Mouse (Mus musculus): Measurements from ENCODE around the gene Stox2.

Stox2 gene

DNA sequence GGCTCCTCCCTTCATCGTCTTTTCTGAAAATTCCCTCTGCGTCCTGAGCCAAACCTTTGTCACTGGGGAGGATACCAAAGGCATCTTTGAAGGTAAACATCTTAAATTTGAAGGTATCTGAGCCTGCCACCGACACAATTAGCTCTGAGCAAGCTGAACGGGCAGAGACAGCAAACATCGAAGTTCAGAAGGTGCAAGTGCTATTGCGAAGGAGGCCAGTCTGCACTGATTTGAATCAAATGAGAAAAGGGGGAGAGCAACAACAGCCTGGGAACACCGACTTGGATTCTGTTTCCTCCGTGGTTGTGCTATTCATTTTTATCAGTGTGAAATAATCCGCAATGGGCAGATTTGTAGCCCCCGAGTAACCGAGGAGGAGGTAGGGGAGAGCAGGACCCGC, 202.5 kb downstream of the Stox2 start:
- in situ Hi-C loops (cut with MboI, MseI): no loop called here

DNA sequence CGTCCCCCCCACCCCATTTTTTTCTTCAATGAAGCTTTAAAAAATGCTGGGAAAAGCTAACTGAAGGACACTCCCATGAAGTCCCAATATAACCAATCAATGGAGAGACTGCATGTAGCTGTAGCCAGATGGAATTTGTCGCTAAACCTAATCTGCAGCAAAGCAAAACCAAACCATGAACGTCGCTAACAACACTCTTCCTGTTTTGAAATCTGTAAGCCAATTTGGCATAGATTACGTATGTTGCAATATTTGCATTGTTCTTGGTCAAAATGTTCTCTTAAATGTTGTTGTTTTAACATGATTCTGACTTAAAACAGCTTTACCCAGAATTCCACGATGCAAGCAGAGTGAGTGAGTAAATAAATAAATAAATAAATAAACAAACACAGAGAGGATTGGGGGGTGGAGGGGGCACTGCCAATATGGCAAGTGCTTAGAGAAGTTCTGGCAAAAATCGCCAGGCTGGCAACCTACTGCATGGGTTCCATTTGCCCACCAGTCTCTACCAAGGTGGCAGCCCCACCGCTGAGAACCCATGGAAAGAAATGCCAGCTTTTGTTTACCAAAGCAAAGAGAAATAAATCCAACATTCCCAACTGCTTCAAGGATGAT, 203.0 kb downstream of the Stox2 start:
- in situ Hi-C loops (cut with MboI, MseI): no loop called here

DNA sequence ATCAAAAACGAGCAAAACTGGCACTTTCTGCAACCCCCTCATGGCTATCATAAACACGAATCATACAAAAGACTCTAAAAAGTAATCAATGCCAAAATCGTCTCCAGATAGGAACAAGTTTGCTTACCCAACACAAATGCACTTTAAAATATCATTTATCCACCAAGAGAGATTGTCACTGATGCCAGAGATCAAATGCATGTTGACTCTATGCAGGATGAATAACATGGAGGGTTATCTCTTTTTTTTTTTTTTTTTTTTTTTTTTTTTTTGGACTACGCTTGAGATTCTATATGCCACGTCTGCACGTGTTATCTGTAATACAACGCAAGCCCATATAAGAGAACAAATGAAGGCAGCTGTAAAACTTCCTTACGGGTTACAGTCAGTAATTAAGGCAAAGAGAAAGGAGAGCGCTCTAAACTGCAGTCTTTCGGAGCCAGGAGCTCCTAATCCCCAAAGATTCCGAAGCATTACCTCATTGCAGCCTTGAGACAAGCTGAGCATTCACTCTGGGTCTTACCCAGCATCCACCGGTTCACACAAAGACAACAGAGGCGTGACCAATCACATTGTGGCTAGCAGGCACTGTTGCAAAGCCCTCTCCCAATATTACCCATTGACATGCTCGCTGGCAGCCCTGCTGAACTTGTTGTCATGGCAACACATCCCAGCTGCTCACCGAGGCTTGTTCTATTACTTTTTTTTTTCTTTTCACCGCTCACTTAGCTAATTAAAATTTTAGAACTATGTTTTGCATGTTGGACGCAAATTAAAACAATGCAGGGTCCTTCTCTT, 203.8 kb downstream of the Stox2 start:
- in situ Hi-C loops (cut with MboI, MseI): no loop called here

DNA sequence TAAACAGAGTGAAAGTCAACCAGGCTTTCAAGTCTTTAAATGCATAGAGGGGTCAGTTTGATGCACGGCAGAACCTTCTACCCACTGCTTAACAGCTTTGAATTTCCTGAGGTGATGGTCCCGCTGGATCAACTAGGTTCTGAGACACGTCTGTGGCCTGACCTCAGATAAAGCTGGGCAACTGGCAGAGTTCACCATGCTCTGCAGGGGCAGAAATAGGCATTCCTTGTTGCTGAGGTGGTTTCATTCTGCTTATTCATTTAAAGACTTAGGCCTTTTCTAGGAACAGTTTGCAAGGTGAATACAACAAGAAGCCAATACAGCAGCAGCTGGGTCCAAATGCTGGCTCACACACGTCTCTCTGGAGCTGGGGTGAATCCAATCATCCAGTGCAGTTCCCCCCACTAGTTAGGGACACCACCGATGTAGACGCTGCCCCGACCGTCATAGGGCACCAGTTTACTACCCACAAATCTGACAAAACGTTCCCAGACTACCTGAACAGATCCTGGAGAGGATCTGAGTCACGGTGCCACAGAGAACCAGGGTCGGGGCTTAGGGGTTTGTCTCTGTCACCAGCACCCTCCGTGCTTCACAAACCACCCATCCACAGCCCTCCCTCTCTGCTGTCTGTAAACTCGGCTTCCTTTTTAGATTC, 204.6 kb downstream of the Stox2 start:
- in situ Hi-C loops (cut with MboI, MseI): no loop called here

DNA sequence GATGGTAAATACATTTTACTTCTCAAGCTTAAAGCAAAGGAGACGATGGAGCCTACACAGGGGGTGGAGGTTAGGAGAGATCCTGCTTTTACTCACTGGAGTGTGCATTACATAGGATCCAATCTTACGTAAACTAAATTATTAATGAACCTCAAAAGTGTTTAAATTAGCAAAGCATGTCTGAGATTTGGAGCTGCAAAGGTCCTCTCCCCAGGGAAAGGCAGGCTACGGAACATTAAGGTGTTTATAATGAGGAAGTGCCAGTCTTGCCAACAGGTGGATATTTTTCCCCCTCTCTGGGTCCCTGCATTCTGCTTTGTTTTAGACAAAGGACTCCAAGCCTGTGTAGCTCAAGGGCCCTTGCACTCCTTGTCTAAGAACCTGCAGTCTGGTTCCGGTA, 205.3 kb downstream of the Stox2 start:
- in situ Hi-C loops (cut with MboI, MseI): no loop called here

DNA sequence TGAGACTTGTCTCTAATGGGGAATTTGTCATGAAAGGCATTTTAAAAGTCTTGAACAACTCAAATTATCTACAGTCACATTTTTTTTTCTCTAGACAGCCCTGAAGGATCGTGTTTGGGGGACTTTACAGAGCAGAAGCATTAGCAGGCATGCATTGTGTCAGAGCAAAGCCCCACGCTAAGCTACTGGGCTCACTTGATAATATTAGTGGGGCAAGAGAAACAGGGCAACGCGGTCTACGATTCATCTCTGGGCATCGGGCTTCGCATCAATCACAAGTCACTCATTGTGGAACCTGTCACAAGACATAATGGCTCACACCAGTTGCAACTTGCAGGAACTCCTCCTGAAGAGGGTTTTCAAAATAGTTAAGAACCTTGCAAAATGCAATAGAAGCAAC, 205.9 kb downstream of the Stox2 start:
- in situ Hi-C loops (cut with MboI, MseI): no loop called here

DNA sequence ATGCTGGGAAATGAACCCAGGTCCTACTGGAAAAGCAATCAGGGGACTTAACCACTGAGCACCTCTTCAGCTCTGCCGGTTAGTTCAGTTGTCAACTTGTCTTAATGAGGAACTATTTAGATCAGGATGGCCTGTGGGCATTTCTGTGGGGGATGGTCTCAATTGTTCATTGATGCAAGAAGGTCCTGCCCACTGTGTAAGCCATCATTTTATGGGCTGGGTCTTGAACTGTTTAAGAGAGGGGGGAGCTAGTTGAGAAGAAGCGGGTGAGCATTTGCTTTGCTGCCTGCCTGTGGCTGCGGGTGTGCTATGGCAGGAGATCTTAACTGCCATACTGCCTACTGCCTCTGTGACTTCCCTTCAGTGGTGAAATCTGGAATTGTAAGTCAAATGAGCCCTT, 214.1 kb downstream of the Stox2 start:
- in situ Hi-C loops (cut with MboI, MseI): no loop called here

DNA sequence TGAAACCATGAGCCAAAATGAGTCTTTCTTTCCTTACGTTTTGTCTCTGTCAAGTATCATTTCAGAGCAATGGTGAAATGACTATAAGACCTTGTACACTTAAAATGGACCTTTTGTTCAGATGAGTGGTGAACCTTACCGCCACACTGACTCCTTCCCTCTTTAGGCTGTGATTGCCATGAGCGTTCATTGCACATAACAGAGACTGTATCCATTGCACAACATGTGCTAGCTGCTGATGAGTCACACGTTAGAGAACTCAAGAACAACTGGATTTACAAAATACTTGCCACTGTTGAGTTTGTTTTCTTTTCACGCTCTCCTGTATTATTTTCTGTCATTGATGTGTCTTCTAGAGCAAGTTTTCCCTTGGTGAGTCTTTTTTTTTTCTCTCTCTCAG, 216.1 kb downstream of the Stox2 start:
- in situ Hi-C loops (cut with MboI, MseI): no loop called here

DNA sequence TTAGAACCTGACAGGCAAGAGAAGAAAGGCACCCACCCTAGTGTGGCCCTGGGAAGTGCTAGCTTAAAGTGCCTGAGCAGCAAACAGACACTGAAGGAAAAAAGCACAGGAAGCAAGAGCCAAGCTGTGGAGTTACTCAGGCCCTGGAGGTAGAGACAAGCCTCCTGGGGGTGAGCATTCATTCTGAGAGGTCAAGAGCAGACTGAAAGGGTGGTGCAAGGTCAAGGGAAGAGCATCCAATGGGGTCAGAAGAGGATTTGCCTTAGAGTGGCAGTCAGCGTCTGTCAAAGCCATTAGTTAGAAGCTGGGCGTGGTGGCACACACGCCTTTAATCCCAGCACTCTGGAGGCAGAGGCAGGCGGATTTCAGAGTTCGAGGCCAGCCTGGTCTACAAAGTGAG, 224.3 kb downstream of the Stox2 start:
- in situ Hi-C loops (cut with MboI, MseI): no loop called here

DNA sequence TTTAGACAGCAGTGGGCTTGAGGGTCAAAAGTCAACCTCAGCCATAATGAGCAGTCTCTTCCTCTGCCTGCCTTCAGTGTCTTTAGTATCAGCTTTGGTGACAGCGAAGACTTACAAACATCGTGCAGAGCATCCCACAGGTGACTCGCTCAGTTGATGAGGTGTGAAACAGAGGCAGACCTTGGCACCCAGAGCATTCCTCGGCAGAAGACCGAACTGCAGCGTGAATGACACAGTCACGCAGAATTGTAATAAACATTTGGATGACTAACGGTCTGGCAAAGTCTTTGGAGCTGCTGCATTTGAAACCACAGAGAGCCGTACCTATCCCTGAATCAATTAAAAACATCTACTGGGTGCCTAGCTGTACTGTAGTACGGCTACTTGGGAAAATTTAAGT, 225.0 kb downstream of the Stox2 start:
- in situ Hi-C loops (cut with MboI, MseI): no loop called here

DNA sequence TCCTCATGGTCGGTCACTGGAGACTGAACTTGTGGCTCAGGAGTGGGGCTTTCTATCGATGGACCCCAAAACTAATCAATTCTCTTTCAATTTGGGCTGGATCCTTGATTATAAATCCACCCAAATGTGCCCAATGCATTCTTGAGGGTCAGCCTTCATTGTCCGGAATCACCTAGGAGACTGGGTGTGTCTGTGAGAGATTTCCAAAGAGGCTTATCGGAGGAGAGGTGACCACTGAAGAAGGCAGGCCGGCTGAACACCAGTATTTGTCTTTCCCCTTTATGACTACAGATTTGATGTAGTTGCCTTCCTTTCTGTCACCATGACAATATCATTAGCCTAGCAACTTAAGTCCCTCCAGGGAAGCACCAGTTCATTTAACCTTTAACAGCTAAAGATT, 225.8 kb downstream of the Stox2 start:
- in situ Hi-C loops (cut with MboI, MseI): no loop called here

DNA sequence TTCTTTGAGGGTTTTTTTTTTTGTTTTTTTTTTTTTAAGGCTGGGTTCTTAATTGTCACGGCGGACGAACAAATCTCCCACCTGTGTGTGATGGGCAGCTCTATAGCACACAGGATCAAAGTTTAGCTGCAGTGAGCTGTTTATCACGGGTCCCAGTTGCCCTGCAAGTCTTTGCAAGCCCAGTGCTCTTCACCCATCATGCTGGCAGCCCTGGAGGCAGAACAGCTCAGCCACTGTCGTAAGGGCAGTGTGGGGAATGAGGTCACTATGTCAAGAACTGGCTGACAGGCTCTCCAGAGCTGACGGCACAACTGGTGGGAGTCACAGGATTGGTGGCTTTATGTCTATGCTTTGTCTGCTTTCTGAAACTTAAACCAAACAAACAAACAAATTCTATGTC, 227.6 kb downstream of the Stox2 start:
- in situ Hi-C loops (cut with MboI, MseI): no loop called here

DNA sequence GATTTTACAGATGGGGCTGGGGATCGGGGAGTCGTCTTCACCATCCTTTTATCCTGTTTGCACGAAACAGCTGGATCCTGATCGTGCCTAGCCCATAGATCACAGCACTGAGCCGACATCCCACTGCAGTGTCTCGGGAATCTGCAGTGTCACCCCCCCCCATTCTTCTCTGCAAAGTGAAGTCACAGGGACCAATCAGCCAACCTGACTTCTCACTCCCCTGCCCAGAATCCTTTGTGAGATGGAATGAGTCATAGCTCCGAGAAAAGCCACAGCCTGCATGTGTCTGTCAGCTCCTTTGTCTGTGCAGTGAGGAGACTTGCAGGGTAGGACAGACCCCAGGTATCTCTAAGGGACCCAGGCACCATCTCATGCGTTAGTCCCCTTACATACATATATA, 228.1 kb downstream of the Stox2 start:
- in situ Hi-C loops (cut with MboI, MseI): no loop called here

DNA sequence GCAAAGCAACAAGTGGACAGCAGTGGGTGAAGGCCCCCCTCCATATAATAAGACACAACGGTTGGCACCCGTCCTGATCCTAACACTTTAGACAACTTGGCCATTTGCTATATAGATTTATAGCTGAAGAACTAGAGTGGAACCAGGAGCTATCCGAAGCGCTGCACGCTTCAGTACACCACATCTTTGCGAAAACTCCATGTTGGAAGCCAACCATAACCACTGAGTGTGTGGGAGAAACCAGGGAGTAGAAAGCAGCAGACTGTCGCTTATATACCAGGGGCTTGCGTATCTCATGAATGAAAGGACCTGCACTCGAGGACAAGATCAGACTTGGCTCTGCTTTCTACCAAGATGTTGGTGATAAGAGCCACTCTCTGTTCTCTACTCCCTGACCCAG, 234.0 kb downstream of the Stox2 start:
- in situ Hi-C loops (cut with MboI, MseI): no loop called here

DNA sequence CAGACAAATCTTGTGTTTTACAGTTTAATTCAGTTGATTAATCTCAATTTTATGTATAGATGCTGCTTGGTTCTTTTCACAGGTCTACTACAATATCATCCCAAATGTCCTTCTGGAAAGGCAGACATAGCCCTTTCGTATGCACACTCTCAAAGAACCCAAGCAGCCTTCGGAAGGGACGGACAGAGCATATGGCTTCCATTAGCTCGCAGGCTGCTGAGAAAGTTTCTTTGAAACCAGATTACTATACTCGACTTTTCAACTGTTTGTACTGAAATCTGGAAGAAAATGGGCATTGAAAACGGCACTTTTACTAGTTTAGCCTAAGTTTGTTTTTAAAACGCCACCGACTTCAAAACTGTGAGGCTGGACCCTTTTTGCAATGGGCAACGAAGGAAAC, 234.9 kb downstream of the Stox2 start:
- in situ Hi-C loops (cut with MboI, MseI): no loop called here

DNA sequence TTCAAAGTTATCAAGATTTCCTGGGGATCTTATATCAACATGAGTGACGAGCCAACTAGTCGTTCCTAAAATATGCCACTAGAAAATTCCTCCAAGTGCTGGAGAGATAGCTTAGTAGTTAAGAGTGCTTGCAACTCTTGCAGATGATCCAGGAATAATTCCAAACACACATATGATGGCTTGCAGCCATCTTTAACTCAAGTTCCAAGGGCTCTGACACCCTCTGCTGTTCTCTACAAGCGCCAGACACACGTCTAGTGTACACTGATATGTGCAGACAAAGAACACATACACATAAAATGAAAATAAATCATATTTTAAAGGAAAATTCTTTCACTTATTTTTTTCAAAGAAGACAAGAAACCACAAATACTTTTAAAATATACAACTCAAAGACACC, 237.9 kb downstream of the Stox2 start:
- in situ Hi-C loops (cut with MboI, MseI): no loop called here

DNA sequence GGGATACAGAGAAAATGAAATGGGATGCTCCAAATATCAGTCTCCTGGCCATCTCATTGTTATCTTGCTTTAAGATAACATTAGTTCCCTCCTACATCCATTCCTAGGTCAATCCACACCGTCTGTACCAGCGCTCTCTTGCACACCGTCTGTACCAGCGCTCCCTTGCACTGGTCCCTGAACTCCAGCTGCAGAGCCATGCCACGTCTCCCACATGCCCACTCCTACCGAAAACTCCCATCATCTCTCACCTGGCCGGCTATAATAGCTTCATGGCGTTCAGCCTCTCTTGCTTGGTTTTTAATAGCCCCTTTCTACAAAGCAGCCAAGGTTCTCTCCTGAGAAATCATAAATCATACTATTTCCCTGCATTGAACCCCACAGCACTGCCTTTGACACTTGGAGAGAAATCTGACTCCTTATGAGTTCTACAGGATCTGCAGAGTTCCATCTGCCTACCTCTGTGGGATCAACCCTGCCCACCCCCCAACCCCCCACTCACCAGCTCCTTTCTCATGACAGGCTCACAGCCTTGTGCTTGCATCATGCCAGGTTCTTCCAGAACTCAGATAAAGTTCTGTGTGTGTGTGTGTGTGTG, 239.4 kb downstream of the Stox2 start:
- in situ Hi-C loops (cut with MboI, MseI): no loop called here

DNA sequence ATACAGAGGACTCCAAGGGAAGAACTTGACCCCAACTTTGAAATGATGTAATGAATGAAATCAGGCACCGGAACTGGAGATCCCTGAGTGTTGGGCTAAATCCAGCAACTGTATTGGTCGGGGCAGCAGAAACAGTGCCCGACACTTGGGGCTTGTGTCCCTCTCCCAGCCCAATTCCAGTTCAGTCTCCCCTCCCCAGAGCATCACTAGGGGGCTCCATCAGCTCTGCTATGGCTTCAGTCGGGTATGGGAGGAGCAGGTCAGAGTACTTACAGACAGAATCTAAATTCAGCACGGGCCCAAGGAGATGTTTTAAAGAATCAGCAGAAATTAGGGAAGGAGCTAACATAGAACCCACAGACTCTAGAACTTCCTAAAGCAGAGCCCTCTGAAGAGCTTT, 240.7 kb downstream of the Stox2 start:
- in situ Hi-C loops (cut with MboI, MseI): no loop called here

DNA sequence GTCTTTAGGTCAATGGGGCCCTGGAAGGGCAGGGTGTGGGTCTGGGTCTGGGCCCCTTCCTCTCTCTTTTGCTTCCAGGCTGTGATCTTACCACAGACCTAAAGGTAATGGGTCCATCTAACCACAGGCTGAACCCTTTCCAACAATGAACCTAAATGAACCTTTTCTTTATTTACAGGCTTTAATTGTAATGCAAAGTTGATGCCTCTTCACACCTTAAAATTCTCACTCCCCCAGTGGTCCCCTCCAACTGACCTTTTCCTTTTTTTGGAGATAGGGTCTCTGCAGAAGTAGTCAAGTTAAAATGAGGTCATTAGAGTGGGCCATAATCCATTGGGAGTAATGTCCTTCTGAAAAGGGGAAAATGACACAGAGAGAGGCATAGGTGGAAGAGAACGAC, 249.8 kb downstream of the Stox2 start:
- in situ Hi-C loops (cut with MboI, MseI): no loop called here

DNA sequence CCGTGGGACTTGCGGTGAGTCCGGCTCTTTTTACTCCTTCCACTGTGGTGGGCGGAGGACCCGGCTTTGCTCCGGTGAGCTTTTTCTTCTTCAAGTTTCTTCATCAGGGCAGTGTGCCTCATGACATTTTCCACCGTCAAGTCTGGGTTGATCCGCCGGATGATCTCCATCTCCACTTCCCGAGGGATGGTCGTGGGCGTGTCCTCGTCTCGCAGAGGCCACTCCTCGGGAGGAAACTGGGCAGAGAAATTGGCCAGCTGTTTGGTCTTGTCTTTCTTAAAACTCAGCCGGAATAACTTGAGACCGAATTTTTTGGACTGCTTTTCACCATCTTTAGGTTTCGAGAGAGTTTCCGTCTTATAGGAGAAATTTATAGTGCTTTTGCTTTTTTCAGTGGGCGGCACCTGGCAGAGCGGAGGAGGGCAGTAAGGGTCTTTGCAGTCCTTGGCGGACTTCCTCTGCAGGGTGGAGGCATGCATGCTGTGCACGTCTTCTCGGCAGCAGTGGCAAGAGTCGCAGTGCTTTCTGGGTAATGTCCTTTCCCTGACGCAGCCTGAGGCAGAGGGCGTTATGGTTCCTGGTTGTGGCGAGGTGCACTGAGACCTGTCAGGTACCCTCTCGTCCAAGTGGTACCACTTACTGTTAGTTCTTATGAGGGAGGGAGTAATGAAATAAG, 252.7 kb downstream of the Stox2 start:
- in situ Hi-C loops (cut with MboI, MseI): no loop called here

DNA sequence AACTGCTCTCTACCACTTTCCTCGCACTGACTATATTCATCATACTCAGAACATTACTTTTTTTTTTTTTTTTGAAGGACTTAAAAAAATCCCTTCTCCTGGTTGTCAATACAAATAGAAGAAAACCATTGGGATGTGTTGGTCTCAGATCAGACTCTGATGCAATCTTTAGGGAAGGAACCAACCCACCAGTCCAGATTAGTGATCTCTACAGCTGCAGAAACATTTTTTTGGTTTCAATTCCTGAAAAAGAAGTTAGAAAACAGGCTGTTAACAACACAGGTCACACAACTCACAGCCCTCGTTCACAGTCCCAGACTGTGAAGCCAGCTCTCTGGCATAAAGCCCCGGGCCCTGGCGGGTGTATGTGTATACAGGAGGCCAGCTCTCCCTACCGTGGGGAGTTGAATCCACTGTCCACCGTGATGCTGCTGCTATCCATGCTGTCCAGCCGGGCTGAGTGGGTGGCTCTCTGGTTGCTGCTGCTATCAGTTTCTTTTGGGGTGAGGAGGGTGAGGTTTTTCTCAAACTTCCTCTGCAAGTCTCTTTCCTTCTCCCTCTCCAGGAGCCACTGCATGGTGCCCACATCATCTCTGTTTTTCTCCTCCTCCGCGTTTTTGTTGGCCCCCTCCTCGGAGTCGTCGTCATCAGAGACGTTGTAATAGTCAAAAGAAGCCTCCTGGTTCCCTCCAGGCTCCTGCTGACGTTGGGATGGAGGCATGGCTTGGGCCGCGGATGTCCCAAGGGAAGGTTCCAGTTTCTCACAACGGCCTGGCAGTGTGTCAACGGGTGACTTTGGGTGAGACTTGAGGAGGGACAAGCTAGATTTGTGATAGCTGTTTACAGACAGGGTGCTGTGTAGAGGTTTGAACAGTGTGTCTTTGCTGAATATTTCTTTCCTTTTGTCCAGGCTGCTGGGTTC, 254.5 kb downstream of the Stox2 start:
- in situ Hi-C loops (cut with MboI, MseI): no loop called here

Measured in regulatory T cell (primary cell).